Mouse (Mus musculus) c-Kit-positive CD71-positive TER-119-positive erythroid progenitor cells, embryonic 14.5 days (primary cell): ENCODE data around the gene Gm44965.
A peak's percentile ranks its signal among the peaks of the same experiment; 100 is the strongest.

Source experiments
- DNase-seq: peaks from one replicate; pipeline ENCODE4 v3.0.0-alpha.2; 2013; ENCODE audit warnings: low spot score

Gene Gm44965

GRCm38 (mm10) chr6:48626984-48627383 lies 33.2 kb downstream of the Gm44965 start:
- no peak for DNase-seq

GRCm38 (mm10) chr6:48627511-48627924 lies 33.8 kb downstream of the Gm44965 start:
- no peak for DNase-seq

GRCm38 (mm10) chr6:48628377-48628776 lies 34.6 kb downstream of the Gm44965 start:
- no peak for DNase-seq

GRCm38 (mm10) chr6:48628808-48629660 lies 35.3 kb downstream of the Gm44965 start:
- no peak for DNase-seq

GRCm38 (mm10) chr6:48629661-48630034 lies 35.9 kb downstream of the Gm44965 start:
- no peak for DNase-seq

GRCm38 (mm10) chr6:48630831-48631230 lies 37.1 kb downstream of the Gm44965 start:
- DNase-seq, result no peak

- no peak for DNase-seq
Measured at GRCm38 (mm10) chr6:48635105-48635504, 41.4 kb downstream of the Gm44965 start.

- no peak for DNase-seq
Measured at GRCm38 (mm10) chr6:48636515-48636914, 42.8 kb downstream of the Gm44965 start.

GRCm38 (mm10) chr6:48637811-48638500 lies 44.2 kb downstream of the Gm44965 start:
- no peak for DNase-seq

- no peak for DNase-seq
Measured at GRCm38 (mm10) chr6:48638553-48638952, 44.8 kb downstream of the Gm44965 start.

- no peak for DNase-seq
Measured at GRCm38 (mm10) chr6:48641391-48641790, 47.6 kb downstream of the Gm44965 start.

GRCm38 (mm10) chr6:48642764-48643292 lies 49.1 kb downstream of the Gm44965 start:
- DNase-seq, result peak; percentile 29

GRCm38 (mm10) chr6:48645660-48646308 lies 52.0 kb downstream of the Gm44965 start:
- DNase-seq, result peak; percentile 49

- DNase-seq, result no peak
Measured at GRCm38 (mm10) chr6:48646309-48646690, 52.6 kb downstream of the Gm44965 start.

GRCm38 (mm10) chr6:48646995-48647394 lies 53.3 kb downstream of the Gm44965 start, which contains the start of gene Gimap8:
Gimap8 (plus strand) TSS chr6:48647234.
- no peak for DNase-seq

- no peak for DNase-seq
Measured at GRCm38 (mm10) chr6:48647611-48648010, 53.9 kb downstream of the Gm44965 start.

GRCm38 (mm10) chr6:48648779-48649178 lies 55.0 kb downstream of the Gm44965 start:
- no peak for DNase-seq

- DNase-seq, result no peak
Measured at GRCm38 (mm10) chr6:48650041-48650440, 56.3 kb downstream of the Gm44965 start.

GRCm38 (mm10) chr6:48658721-48659120 lies 65.0 kb downstream of the Gm44965 start:
- no peak for DNase-seq

GRCm38 (mm10) chr6:48664750-48665149 lies 71.0 kb downstream of the Gm44965 start:
- no peak for DNase-seq

GRCm38 (mm10) chr6:48665471-48665870 lies 71.7 kb downstream of the Gm44965 start:
- no peak for DNase-seq

GRCm38 (mm10) chr6:48666159-48666586 lies 72.4 kb downstream of the Gm44965 start:
- DNase-seq, result no peak
